Mouse (Mus musculus): ENCODE data around the gene Ppp1r16b.

DNA sequence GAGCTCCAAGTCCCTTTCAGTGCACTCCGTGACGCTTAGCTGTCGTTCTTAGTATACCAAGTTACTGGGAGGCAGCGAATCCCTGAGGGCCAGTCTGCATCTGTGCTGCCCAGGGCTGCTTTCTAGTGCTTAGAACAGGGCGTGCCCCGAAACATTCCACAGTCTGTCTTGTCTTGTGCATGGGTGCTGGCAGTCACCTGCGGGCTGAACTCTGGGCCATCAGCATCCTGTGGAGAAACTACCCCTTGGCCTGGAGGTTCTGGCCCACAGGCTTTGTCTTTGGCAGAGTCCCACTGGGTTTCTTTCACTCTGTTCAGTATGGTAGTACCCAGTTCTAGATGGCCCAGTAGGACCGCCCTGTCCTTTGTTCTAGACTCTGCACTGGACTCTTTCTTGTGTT is 135.6 kb downstream of the Ppp1r16b start:
- no peak for TF ChIP-seq POLR2A (IDR thresholded peaks at IDR 0.05; ENCODE audit: borderline replicate concordance, control insufficient read depth, low read depth, low read length)
- no peak for TF ChIP-seq CTCF (IDR thresholded peaks at IDR 0.05; ENCODE audit: control insufficient read depth, insufficient read depth, low read length)
